Mouse (Mus musculus) kidney, embryonic 15.5 days (tissue): ENCODE data around the gene 9930022D16Rik. TPM values are rescaled to one million over a fixed set of nuclear protein-coding genes. Genes with fewer than 3 reads are reported as not detected.

Experiments
- ATAC-seq: fragments of 200-750 bp; cut with Nextera tagmentation; replicated peaks from 2 replicates; pipeline ENCODE4 v1.8.0; 2017; ENCODE audit warnings: moderate TSS enrichment; ENCODE audit not compliant: low FRiP score
- H3K27ac ChIP-seq: fragments of 300-500 bp; sonication (generic); 2 replicates; pipeline ENCODE4 v1.5.1; 2015; ENCODE audit warnings: mild to moderate bottlenecking, inconsistent platforms
- H3K27me3 ChIP-seq: fragments of 300-500 bp; sonication (generic); 2 replicates; pipeline ENCODE4 v1.6.1; 2015; ENCODE audit warnings: inconsistent platforms
- H3K36me3 ChIP-seq: fragments of 300-500 bp; sonication (generic); 2 replicates; pipeline ENCODE4 v1.6.1; 2015; ENCODE audit warnings: inconsistent platforms
- H3K4me1 ChIP-seq: fragments of 300-500 bp; sonication (generic); 2 replicates; pipeline ENCODE4 v1.6.1; 2015; ENCODE audit warnings: inconsistent platforms
- H3K4me2 ChIP-seq: fragments of 300-500 bp; sonication (generic); 2 replicates; pipeline ENCODE4 v1.6.1; 2015; ENCODE audit warnings: moderate library complexity, mild to moderate bottlenecking, inconsistent platforms
- H3K4me3 ChIP-seq: fragments of 300-500 bp; sonication (generic); replicated peaks from 2 replicates; pipeline ENCODE4 v1.5.1; 2015; ENCODE audit warnings: mild to moderate bottlenecking, inconsistent platforms
- H3K9ac ChIP-seq: fragments of 300-500 bp; sonication (generic); 2 replicates; pipeline ENCODE4 v1.6.1; 2015; ENCODE audit warnings: mild to moderate bottlenecking, inconsistent platforms
- H3K9me3 ChIP-seq: fragments of 300-500 bp; sonication (generic); replicated peaks from 2 replicates; pipeline ENCODE4 v1.6.1; 2016; ENCODE audit warnings: inconsistent platforms
- WGBS: fragments of 180-500 bp; shearing (Covaris S2); methylation state at CpG from one replicate; pipeline ENCODE4 v1.1.7; 2015; ENCODE audit warnings: mixed read lengths; 5-methylcytosine and 5-hydroxymethylcytosine counted together
- polyA plus RNA-seq: library from polyadenylated mRNA; unstranded; fragments of >200 nt; fragmentation: Nextera tagmentation; extraction: Ambion mirVana; gene quantifications from 2 replicates; pipeline ENCODE4 v1.2.1, GENCODE M21; 2015

Gene 9930022D16Rik
- polyA plus RNA-seq, 1 experiment from 2014 or later = not detected

GRCm38 (mm10) chr11:109419461-109419860 lies 5.7 kb downstream of the 9930022D16Rik start:
- Histone ChIP-seq H3K9me3 (no peaks in the 10 kb centered on the region), H3K36me3 (no peaks in the 10 kb centered on the region), H3K4me3 (no peak overlapping the region), H3K27me3 (no peaks in the 10 kb centered on the region), H3K4me1 (peaks cover 7% of the 10 kb centered on the region), H3K27ac (no peak overlapping the region), H3K4me2 (peak overlapping the region; percentile 39; the same call in 1 of the 2 replicates), H3K9ac (no peak overlapping the region)
- WGBS = 55% methylated on average over 4 of the region's 4 CpGs
- ATAC-seq = no peak

- Histone ChIP-seq H3K9me3 (no peaks in the 10 kb centered on the region), H3K4me2 (peak overlapping the region; percentile 39), H3K4me3 (no peak overlapping the region), H3K27ac (no peak overlapping the region), H3K9ac (no peak overlapping the region), H3K27me3 (no peaks in the 10 kb centered on the region), H3K36me3 (no peaks in the 10 kb centered on the region), H3K4me1 (peaks cover 11% of the 10 kb centered on the region)
- WGBS = 41% methylated on average over 16 of the region's 16 CpGs
- peak; percentile 50 for ATAC-seq
These were observed 6.3 kb downstream of the 9930022D16Rik start for GRCm38 (mm10) chr11:109419961-109420566.

GRCm38 (mm10) chr11:109420567-109420962 lies 6.8 kb downstream of the 9930022D16Rik start:
- 71% methylated on average over 14 of the region's 14 CpGs for WGBS
- no peak for ATAC-seq
- Histone ChIP-seq H3K36me3 (no peaks in the 10 kb centered on the region), H3K9ac (no peak overlapping the region), H3K27ac (no peak overlapping the region), H3K9me3 (no peaks in the 10 kb centered on the region), H3K4me2 (peak overlapping the region; percentile 39), H3K4me3 (no peak overlapping the region), H3K27me3 (no peaks in the 10 kb centered on the region), H3K4me1 (peaks cover 14% of the 10 kb centered on the region)

- no peak for ATAC-seq
- H3K9me3 ChIP-seq = no peaks in the 10 kb centered on the region
- H3K9ac ChIP-seq = no peak overlapping the region
- H3K4me2 ChIP-seq = no peak overlapping the region
- no peaks in the 10 kb centered on the region for H3K27me3 ChIP-seq
- WGBS = 75% methylated on average over 5 of the region's 5 CpGs
- no peaks in the 10 kb centered on the region for H3K36me3 ChIP-seq
- no peak overlapping the region for H3K4me3 ChIP-seq
- H3K27ac ChIP-seq = no peak overlapping the region
- peaks cover 14% of the 10 kb centered on the region for H3K4me1 ChIP-seq
These were observed 7.5 kb downstream of the 9930022D16Rik start for GRCm38 (mm10) chr11:109421205-109421604.

GRCm38 (mm10) chr11:109422263-109422662 lies 8.5 kb downstream of the 9930022D16Rik start:
- Histone ChIP-seq H3K9me3 (no peaks in the 10 kb centered on the region), H3K9ac (no peak overlapping the region), H3K36me3 (no peaks in the 10 kb centered on the region), H3K4me1 (peaks cover 19% of the 10 kb centered on the region), H3K4me3 (no peak overlapping the region), H3K27ac (no peak overlapping the region), H3K4me2 (no peak overlapping the region), H3K27me3 (no peaks in the 10 kb centered on the region)
- ATAC-seq = no peak
- WGBS = 97% methylated on average over 4 of the region's 4 CpGs

- Histone ChIP-seq H3K9ac (no peak overlapping the region), H3K27ac (no peak overlapping the region), H3K4me1 (peaks cover 21% of the 10 kb centered on the region), H3K4me2 (no peak overlapping the region), H3K9me3 (no peaks in the 10 kb centered on the region), H3K27me3 (no peaks in the 10 kb centered on the region), H3K4me3 (no peak overlapping the region), H3K36me3 (no peaks in the 10 kb centered on the region; the same call in 1 of the 2 replicates)
- no peak for ATAC-seq
- WGBS = 64% methylated on average over 1 of the region's 1 CpGs
These were observed 9.6 kb downstream of the 9930022D16Rik start for GRCm38 (mm10) chr11:109423294-109423693.

- H3K27ac ChIP-seq = peak within 1 kb of the TSS; percentile 95
- H3K4me3 ChIP-seq = peak within 1 kb of the TSS; percentile 73
- H3K4me2 ChIP-seq = peak within 1 kb of the TSS; percentile 75
- H3K36me3 ChIP-seq = peaks cover 23% of the 10 kb centered on the region
- H3K9ac ChIP-seq = peak within 1 kb of the TSS; percentile 67
- ATAC-seq = peak; percentile 98
- H3K4me1 ChIP-seq = peaks cover 13% of the 10 kb centered on the region
- no peaks in the 10 kb centered on the region for H3K27me3 ChIP-seq
- under 1% methylated on average over 65 of the region's 65 CpGs for WGBS
- H3K9me3 ChIP-seq = no peaks in the 10 kb centered on the region
These were observed 11.9 kb downstream of the 9930022D16Rik start, which contains the start of gene Amz2 for GRCm38 (mm10) chr11:109425392-109426271. TSS of gene Amz2 (plus strand) at chr11:109425946.

GRCm38 (mm10) chr11:109426272-109426586 lies 12.5 kb downstream of the 9930022D16Rik start:
- Histone ChIP-seq H3K4me1 (peaks cover 13% of the 10 kb centered on the region), H3K27me3 (no peaks in the 10 kb centered on the region), H3K27ac (peak overlapping the region; percentile 95), H3K9ac (peak overlapping the region; percentile 67), H3K9me3 (no peaks in the 10 kb centered on the region), H3K36me3 (peaks cover 29% of the 10 kb centered on the region), H3K4me3 (peak overlapping the region; percentile 73), H3K4me2 (peak overlapping the region; percentile 75)
- ATAC-seq = no peak
- WGBS = 0% methylated on average over 11 of the region's 11 CpGs

GRCm38 (mm10) chr11:109427353-109427752 lies 13.6 kb downstream of the 9930022D16Rik start:
- H3K36me3 ChIP-seq = peaks cover 38% of the 10 kb centered on the region
- 92% methylated on average over 5 of the region's 5 CpGs for WGBS

GRCm38 (mm10) chr11:109434233-109434798 lies 20.6 kb downstream of the 9930022D16Rik start:
- Histone ChIP-seq H3K9ac (no peak overlapping the region), H3K27me3 (no peaks in the 10 kb centered on the region), H3K9me3 (no peaks in the 10 kb centered on the region), H3K4me2 (no peak overlapping the region), H3K27ac (no peak overlapping the region), H3K36me3 (peaks cover 81% of the 10 kb centered on the region), H3K4me3 (no peak overlapping the region), H3K4me1 (peaks cover 4% of the 10 kb centered on the region)
- WGBS = 92% methylated on average over 16 of the region's 16 CpGs
- ATAC-seq = no peak

More at GRCm38 (mm10) chr11:109427353-109427752, 13.6 kb downstream of the 9930022D16Rik start:
- peak overlapping the region; percentile 75; the same call in 1 of the 2 replicates for H3K4me2 ChIP-seq
- peaks cover 16% of the 10 kb centered on the region for H3K4me1 ChIP-seq
- H3K9me3 ChIP-seq = no peaks in the 10 kb centered on the region
- no peak overlapping the region for H3K27ac ChIP-seq
- ATAC-seq = no peak
- H3K27me3 ChIP-seq = no peaks in the 10 kb centered on the region
- no peak overlapping the region for H3K4me3 ChIP-seq
- no peak overlapping the region for H3K9ac ChIP-seq

GRCm38 (mm10) chr11:109436889-109437288 lies 23.2 kb downstream of the 9930022D16Rik start:
- Histone ChIP-seq H3K9me3 (no peaks in the 10 kb centered on the region), H3K4me3 (no peak overlapping the region), H3K4me2 (no peak overlapping the region), H3K27me3 (no peaks in the 10 kb centered on the region), H3K27ac (no peak overlapping the region), H3K36me3 (peaks cover 57% of the 10 kb centered on the region), H3K4me1 (peaks cover 16% of the 10 kb centered on the region), H3K9ac (no peak overlapping the region)
- WGBS = 71% methylated on average over 7 of the region's 8 CpGs
- no peak for ATAC-seq

- 0 out of 2 replicates have a peak overlapping the region, but pooled peaks have one; percentile 43 for H3K27ac ChIP-seq
- no peaks in the 10 kb centered on the region for H3K27me3 ChIP-seq
- peaks cover 16% of the 10 kb centered on the region for H3K4me1 ChIP-seq
- 27% methylated on average over 5 of the region's 5 CpGs for WGBS
- H3K4me3 ChIP-seq = peak overlapping the region; percentile 55
- ATAC-seq = peak; percentile 38
- H3K9ac ChIP-seq = no peak overlapping the region
- no peaks in the 10 kb centered on the region for H3K9me3 ChIP-seq
- H3K36me3 ChIP-seq = peaks cover 41% of the 10 kb centered on the region
- H3K4me2 ChIP-seq = peak overlapping the region; percentile 80
These were observed 25.5 kb downstream of the 9930022D16Rik start for GRCm38 (mm10) chr11:109439209-109439608.
